Mouse (Mus musculus) embryonic facial prominence, embryonic 14.5 days (tissue): ENCODE data around the gene Hilpda. TPM values are rescaled to one million over a fixed set of nuclear protein-coding genes. Genes with fewer than 3 reads are reported as not detected.
A peak's percentile ranks its signal among the peaks of the same experiment; 100 is the strongest.

ENCODE experiments used
- ATAC-seq: fragments of 200-750 bp; cut with Nextera tagmentation; 2 replicates; pipeline ENCODE4 v1.8.0; 2017; ENCODE audit warnings: low read depth, moderate number of reproducible peaks, moderate TSS enrichment
- DNase-seq: peaks from one replicate; pipeline ENCODE4 v3.0.0-alpha.2; 2015; ENCODE audit warnings: low spot score
- H3K27ac ChIP-seq: fragments of 300-500 bp; sonication (generic); replicated peaks from 2 replicates; pipeline ENCODE4 v1.5.1; 2014; ENCODE audit warnings: low read depth, mild to moderate bottlenecking, low read length, moderate library complexity
- H3K27me3 ChIP-seq: fragments of 300-500 bp; sonication (generic); replicated peaks from 2 replicates; pipeline ENCODE4 v1.6.1; 2014; ENCODE audit warnings: low read length; ENCODE audit not compliant: control insufficient read depth, insufficient read depth
- H3K36me3 ChIP-seq: fragments of 300-500 bp; sonication (generic); 2 replicates; pipeline ENCODE4 v1.6.1; 2014; ENCODE audit warnings: low read length, mixed read lengths; ENCODE audit not compliant: control insufficient read depth, insufficient read depth
- H3K4me1 ChIP-seq: fragments of 300-500 bp; sonication (generic); 2 replicates; pipeline ENCODE4 v1.6.1; 2014; ENCODE audit warnings: antibody characterized with exemption, low read length; ENCODE audit not compliant: control insufficient read depth, insufficient read depth
- H3K4me2 ChIP-seq: fragments of 300-500 bp; sonication (generic); 2 replicates; pipeline ENCODE4 v1.6.1; 2014; ENCODE audit warnings: low read depth, mild to moderate bottlenecking, low read length, moderate library complexity, mixed read lengths
- H3K4me3 ChIP-seq: fragments of 300-500 bp; sonication (generic); 2 replicates; pipeline ENCODE4 v1.5.1; 2014; ENCODE audit warnings: low read depth, mild to moderate bottlenecking, low read length
- H3K9ac ChIP-seq: fragments of 300-500 bp; sonication (generic); 2 replicates; pipeline ENCODE4 v1.6.1; 2014; ENCODE audit warnings: low read depth, mild to moderate bottlenecking, low read length, moderate library complexity, mixed read lengths
- H3K9me3 ChIP-seq: fragments of 300-500 bp; sonication (generic); 2 replicates; pipeline ENCODE4 v1.6.1; 2016; ENCODE audit warnings: low read length; ENCODE audit not compliant: control insufficient read depth
- WGBS: fragments of 180-500 bp; shearing (Covaris S2); extraction: QIAGEN DNeasy Blood & Tissue Kit; methylation state at CpG from one replicate; pipeline ENCODE4 v1.1.7; 2014; 5-methylcytosine and 5-hydroxymethylcytosine counted together
- polyA plus RNA-seq: library from polyadenylated mRNA; unstranded; fragments of >200 nt; fragmentation: Nextera tagmentation; extraction: Ambion mirVana; gene quantifications from 2 replicates; pipeline ENCODE4 v1.2.1, GENCODE M21; 2014

Gene Hilpda
- polyA plus RNA-seq = 44.1 and 46.5 TPM in 2 replicates

- Histone ChIP-seq H3K36me3 (peaks cover 18% of the 10 kb centered on the region), H3K4me1 (peaks cover 3% of the 10 kb centered on the region; the same call in 1 of the 2 replicates), H3K27ac (peak within 1 kb of the TSS; percentile 72), H3K4me2 (peak within 1 kb of the TSS; percentile 71), H3K9ac (peak within 1 kb of the TSS; percentile 83), H3K9me3 (no peaks in the 10 kb centered on the region), H3K4me3 (peak within 1 kb of the TSS; percentile 76), H3K27me3 (no peaks in the 10 kb centered on the region)
- ATAC-seq = peak; percentile 100
- under 1% methylated on average over 45 of the region's 46 CpGs for WGBS
- peak; percentile 97 for DNase-seq
These were observed at the start of gene Hilpda for GRCm38 (mm10) chr6:29272312-29273072. TSS of gene Hilpda (plus strand) at chr6:29272488.

GRCm38 (mm10) chr6:29229265-29229913 lies 42.9 kb upstream of the Hilpda start:
- no peak for ATAC-seq
- Histone ChIP-seq H3K36me3 (no peaks in the 10 kb centered on the region), H3K4me3 (no peak overlapping the region), H3K9ac (no peak overlapping the region), H3K4me1 (no peaks in the 10 kb centered on the region), H3K9me3 (no peaks in the 10 kb centered on the region), H3K27me3 (no peaks in the 10 kb centered on the region), H3K4me2 (no peak overlapping the region), H3K27ac (no peak overlapping the region)
- WGBS = 86% methylated on average over 6 of the region's 6 CpGs
- no peak for DNase-seq

GRCm38 (mm10) chr6:29230386-29230785 lies 41.9 kb upstream of the Hilpda start:
- Histone ChIP-seq H3K27me3 (no peaks in the 10 kb centered on the region), H3K4me3 (no peak overlapping the region), H3K4me1 (no peaks in the 10 kb centered on the region), H3K9ac (no peak overlapping the region), H3K27ac (no peak overlapping the region), H3K36me3 (no peaks in the 10 kb centered on the region), H3K4me2 (no peak overlapping the region), H3K9me3 (no peaks in the 10 kb centered on the region)
- 66% methylated on average over 6 of the region's 6 CpGs for WGBS
- DNase-seq (no peak), ATAC-seq (no peak)

DNA sequence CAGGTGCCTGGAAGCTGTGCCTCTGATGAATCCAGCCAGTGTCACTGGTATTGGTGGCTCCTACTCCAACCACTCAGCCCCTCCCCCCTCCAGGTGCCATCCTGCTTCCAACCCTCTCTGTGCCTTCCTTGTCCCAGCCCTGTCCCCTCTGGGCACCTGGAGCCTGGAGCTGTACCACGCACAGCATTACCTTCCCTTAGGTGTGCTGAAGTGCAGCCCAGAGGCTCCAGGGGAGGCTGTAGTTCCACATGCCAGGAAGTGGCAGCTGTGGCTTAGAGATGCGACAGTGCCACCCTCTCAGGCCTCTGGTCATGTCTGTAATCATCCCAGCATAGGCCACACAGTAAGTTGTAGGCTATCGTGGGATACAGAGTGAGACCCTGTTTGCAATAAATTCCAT lies 40.5 kb upstream of the Hilpda start:
- H3K9ac ChIP-seq = no peak overlapping the region
- H3K27ac ChIP-seq = no peak overlapping the region
- H3K27me3 ChIP-seq = no peaks in the 10 kb centered on the region
- no peak overlapping the region for H3K4me2 ChIP-seq
- DNase-seq = no peak
- H3K36me3 ChIP-seq = no peaks in the 10 kb centered on the region
- ATAC-seq = no peak
- no peaks in the 10 kb centered on the region for H3K9me3 ChIP-seq
- 68% methylated on average over 3 of the region's 3 CpGs for WGBS
- H3K4me3 ChIP-seq = no peak overlapping the region
- no peaks in the 10 kb centered on the region for H3K4me1 ChIP-seq

DNA sequence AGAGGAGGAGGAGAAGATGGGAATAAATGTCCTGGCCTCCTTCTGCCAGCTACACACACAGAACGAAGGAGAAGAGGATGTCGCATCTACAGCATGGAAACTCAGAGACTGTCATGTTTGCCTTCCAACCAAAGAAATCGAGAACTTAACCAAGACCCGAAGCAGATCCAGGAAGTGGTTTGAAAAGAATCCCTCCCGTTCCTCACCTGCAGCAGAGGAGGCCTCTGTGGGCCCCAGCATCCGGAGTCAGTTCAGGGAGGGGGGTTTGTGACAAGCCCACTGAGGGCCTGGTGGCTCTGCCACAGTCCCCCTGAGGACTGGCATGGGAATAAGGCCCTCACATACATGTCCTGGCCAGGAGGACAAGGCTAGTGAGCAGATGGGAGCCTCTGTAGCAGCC lies 40.0 kb upstream of the Hilpda start:
- Histone ChIP-seq H3K9ac (no peak overlapping the region), H3K36me3 (no peaks in the 10 kb centered on the region), H3K27ac (no peak overlapping the region), H3K27me3 (no peaks in the 10 kb centered on the region), H3K9me3 (no peaks in the 10 kb centered on the region), H3K4me2 (no peak overlapping the region), H3K4me1 (no peaks in the 10 kb centered on the region), H3K4me3 (no peak overlapping the region)
- WGBS = 75% methylated on average over 6 of the region's 6 CpGs
- DNase-seq (no peak), ATAC-seq (no peak)

DNA sequence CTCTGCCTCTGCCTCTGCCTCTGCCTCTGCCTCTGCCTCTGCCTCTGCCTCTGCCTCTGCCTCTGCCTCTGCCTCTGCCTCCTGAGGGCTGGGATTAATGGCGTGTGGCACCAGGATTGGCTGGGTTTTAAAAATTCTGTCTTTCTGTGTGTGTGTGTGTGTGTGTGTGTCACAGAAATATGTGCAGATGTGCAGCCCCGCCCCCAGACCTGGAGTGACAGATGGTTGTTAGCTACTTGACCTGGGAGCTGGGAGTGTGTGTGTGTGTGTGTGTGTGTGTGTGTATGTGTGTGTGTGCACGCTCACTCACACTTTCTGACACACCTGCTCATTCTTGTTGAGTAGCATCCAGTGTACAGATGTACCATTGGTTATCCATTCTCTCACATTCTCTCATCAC lies 38.6 kb upstream of the Hilpda start:
- no peaks in the 10 kb centered on the region for H3K9me3 ChIP-seq
- H3K4me3 ChIP-seq = no peak overlapping the region
- H3K4me1 ChIP-seq = no peaks in the 10 kb centered on the region
- no peak for ATAC-seq
- 80% methylated on average over 2 of the region's 3 CpGs for WGBS
- H3K9ac ChIP-seq = no peak overlapping the region
- H3K4me2 ChIP-seq = no peak overlapping the region
- DNase-seq = no peak
- no peaks in the 10 kb centered on the region for H3K27me3 ChIP-seq
- H3K27ac ChIP-seq = no peak overlapping the region
- no peaks in the 10 kb centered on the region for H3K36me3 ChIP-seq

DNA sequence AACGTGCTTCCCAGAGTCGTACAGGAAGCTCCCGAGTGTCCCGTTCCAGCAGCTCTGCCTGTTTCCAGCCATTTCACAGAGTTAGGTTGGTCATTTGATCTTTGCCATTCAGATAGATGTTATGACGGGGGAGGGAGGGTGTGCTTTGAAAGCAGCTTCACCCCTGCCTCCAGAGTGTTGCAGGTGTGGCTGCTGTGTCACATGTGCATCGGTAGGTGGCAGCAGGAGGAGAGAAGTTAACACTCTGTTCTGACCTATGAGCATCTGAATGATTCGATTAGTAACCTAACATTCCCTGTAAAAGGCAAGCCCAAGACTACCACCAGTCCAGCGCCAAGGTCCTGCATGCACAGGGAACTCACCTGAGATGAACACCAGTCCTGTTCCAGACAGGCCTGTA lies 38.0 kb upstream of the Hilpda start:
- peak; percentile 24 for DNase-seq
- Histone ChIP-seq H3K4me3 (no peak overlapping the region), H3K36me3 (no peaks in the 10 kb centered on the region), H3K9me3 (no peaks in the 10 kb centered on the region), H3K4me2 (no peak overlapping the region), H3K9ac (no peak overlapping the region), H3K27me3 (no peaks in the 10 kb centered on the region), H3K27ac (no peak overlapping the region), H3K4me1 (no peaks in the 10 kb centered on the region)
- 52% methylated on average over 8 of the region's 8 CpGs for WGBS
- no peak for ATAC-seq

- Histone ChIP-seq H3K9me3 (no peaks in the 10 kb centered on the region), H3K27ac (no peak overlapping the region), H3K4me1 (no peaks in the 10 kb centered on the region), H3K9ac (no peak overlapping the region), H3K36me3 (no peaks in the 10 kb centered on the region), H3K27me3 (no peaks in the 10 kb centered on the region), H3K4me3 (no peak overlapping the region), H3K4me2 (no peak overlapping the region)
- ATAC-seq = no peak
- DNase-seq = peak; percentile 41
- 38% methylated on average over 2 of the region's 2 CpGs for WGBS
These were observed 31.5 kb upstream of the Hilpda start for GRCm38 (mm10) chr6:29240806-29241205.

- ATAC-seq = no peak
- Histone ChIP-seq H3K4me3 (no peak overlapping the region), H3K36me3 (no peaks in the 10 kb centered on the region), H3K4me2 (no peak overlapping the region), H3K27me3 (no peaks in the 10 kb centered on the region), H3K9ac (no peak overlapping the region), H3K27ac (no peak overlapping the region), H3K4me1 (no peaks in the 10 kb centered on the region), H3K9me3 (no peaks in the 10 kb centered on the region)
- WGBS = 67% methylated on average over 2 of the region's 2 CpGs
- no peak for DNase-seq
These were observed 30.6 kb upstream of the Hilpda start for GRCm38 (mm10) chr6:29241697-29242096.
